Mouse (Mus musculus) lung, embryonic 16.5 days (tissue): ENCODE measurements around the gene Nxn. TPM values are rescaled to one million over a fixed set of nuclear protein-coding genes. Genes with fewer than 3 reads are reported as not detected.
A peak's percentile ranks its signal among the peaks of the same experiment; 100 is the strongest.
"Not testable (repeated sequence)": the region's sequence is repeated elsewhere in the genome, so short reads cannot be mapped to it uniquely, and the experiment has no call there.

Source experiments
- ATAC-seq: fragments of 200-750 bp; cut with Nextera tagmentation; 2 replicates; pipeline ENCODE4 v1.8.0; 2017; ENCODE audit warnings: low read depth, mild to moderate bottlenecking, moderate library complexity
- H3K27ac ChIP-seq: fragments of 300-500 bp; sonication (generic); 2 replicates; pipeline ENCODE4 v1.5.1; 2014; ENCODE audit warnings: mild to moderate bottlenecking, control low read depth, low read length
- H3K27me3 ChIP-seq: fragments of 300-500 bp; sonication (generic); 2 replicates; pipeline ENCODE4 v1.6.1; 2014; ENCODE audit warnings: low read depth, low read length, mixed read lengths; ENCODE audit not compliant: control insufficient read depth, insufficient read depth
- H3K36me3 ChIP-seq: fragments of 300-500 bp; sonication (generic); 2 replicates; pipeline ENCODE4 v1.6.1; 2014; ENCODE audit warnings: low read length; ENCODE audit not compliant: control insufficient read depth, insufficient read depth
- H3K4me1 ChIP-seq: fragments of 300-500 bp; sonication (generic); replicated peaks from 2 replicates; pipeline ENCODE4 v1.6.1; 2014; ENCODE audit warnings: low read length, mixed read lengths; ENCODE audit not compliant: control insufficient read depth, insufficient read depth
- H3K4me2 ChIP-seq: fragments of 300-500 bp; sonication (generic); 2 replicates; pipeline ENCODE4 v1.6.1; 2014; ENCODE audit warnings: low read depth, low read length, control low read depth
- H3K4me3 ChIP-seq: fragments of 300-500 bp; sonication (generic); 2 replicates; pipeline ENCODE4 v1.5.1; 2014; ENCODE audit warnings: mild to moderate bottlenecking, low read length, control low read depth
- H3K9ac ChIP-seq: fragments of 300-500 bp; sonication (generic); 2 replicates; pipeline ENCODE4 v1.6.1; 2014; ENCODE audit warnings: low read length, control low read depth
- H3K9me3 ChIP-seq: fragments of 300-500 bp; sonication (generic); 2 replicates; pipeline ENCODE4 v1.6.1; 2016; ENCODE audit warnings: low read length; ENCODE audit not compliant: control insufficient read depth
- WGBS: fragments of 180-500 bp; shearing (Covaris S2); extraction: QIAGEN DNeasy Blood & Tissue Kit; methylation state at CpG from one replicate; pipeline ENCODE4 v1.1.7; 2014; 5-methylcytosine and 5-hydroxymethylcytosine counted together
- polyA plus RNA-seq: library from polyadenylated mRNA; unstranded; fragments of >200 nt; fragmentation: Nextera tagmentation; extraction: Ambion mirVana; gene quantifications from 2 replicates; pipeline ENCODE4 v1.2.1, GENCODE M21; 2015

The Nxn gene
- polyA plus RNA-seq, 1 experiment from 2014 or later = 19.4 TPM

DNA sequence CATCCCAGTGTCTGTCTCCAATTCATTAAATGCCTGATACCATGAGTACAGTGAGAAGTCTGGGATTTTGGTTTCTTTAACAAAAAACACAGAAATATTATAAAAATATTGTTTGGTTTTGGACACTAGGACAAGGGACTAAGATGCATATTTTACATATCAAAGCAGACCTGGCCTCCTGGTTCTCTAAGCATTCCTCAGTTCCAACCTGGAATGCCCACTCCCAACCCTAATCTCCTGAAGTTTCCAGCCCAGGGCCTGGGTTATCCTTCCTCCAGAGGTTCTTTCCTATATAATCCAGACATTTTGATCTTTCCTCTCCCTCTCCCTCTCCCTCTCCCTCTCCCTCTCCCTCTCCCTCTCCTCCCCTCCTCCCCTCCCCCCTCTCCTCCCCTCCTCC is 173.9 kb downstream of the Nxn start:
- Histone ChIP-seq H3K36me3 (peaks cover 13% of the 10 kb centered on the region; the same call in 1 of the 2 replicates), H3K4me3 (no peak overlapping the region), H3K27ac (no peak overlapping the region), H3K27me3 (no peaks in the 10 kb centered on the region), H3K9ac (no peak overlapping the region), H3K9me3 (no peaks in the 10 kb centered on the region), H3K4me2 (no peak overlapping the region), H3K4me1 (no peaks in the 10 kb centered on the region)
- ATAC-seq = no peak

DNA sequence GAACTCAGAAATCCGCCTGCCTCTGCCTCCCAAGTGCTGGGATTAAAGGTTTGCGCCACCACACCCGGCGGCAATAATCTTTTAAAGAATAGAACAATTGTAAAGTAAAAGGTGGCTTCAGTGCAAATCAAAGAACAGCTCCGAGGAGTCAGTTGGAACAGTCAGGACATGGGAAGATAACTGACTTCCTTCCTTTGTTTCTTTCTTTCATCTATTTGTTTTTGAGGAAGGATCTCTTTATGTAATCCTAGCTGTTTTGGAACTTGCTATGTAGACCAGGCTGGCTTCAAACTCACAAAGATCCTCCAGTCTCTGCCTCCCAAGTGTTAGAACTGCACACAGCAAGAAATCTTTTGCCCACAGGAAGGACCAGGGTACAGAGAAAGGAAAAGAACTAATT is 174.3 kb downstream of the Nxn start:
- H3K9me3 ChIP-seq = no peaks in the 10 kb centered on the region
- H3K27ac ChIP-seq = no peak overlapping the region
- H3K27me3 ChIP-seq = no peaks in the 10 kb centered on the region
- no peak for ATAC-seq
- no peak overlapping the region for H3K4me2 ChIP-seq
- no peak overlapping the region for H3K4me3 ChIP-seq
- no peaks in the 10 kb centered on the region for H3K4me1 ChIP-seq
- no peak overlapping the region for H3K9ac ChIP-seq
- H3K36me3 ChIP-seq = peaks cover 13% of the 10 kb centered on the region; the same call in 1 of the 2 replicates
- 74% methylated on average over 5 of the region's 5 CpGs for WGBS

DNA sequence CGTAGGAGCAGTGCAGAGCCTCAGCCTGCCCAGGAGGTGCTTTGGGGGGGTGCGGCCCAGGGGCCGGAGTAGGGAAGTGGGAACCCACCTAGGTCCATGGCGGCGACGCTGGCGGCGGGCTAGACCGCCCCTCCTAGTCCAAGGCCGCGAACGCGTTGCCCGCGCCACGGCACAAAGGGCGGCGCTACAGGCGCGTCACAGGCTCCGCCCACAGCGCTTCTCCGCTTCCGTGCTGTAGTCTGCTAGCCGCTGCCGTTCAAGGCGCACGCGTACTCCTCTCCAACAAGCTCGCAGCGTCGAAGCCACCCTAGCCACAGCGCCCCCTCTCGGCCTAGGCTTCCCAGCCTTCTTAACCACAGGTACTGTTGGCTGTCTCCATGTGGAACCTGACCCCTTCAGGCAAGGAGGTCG is 181.5 kb downstream of the Nxn start, which contains the start of the genes Dbil5 and Gemin4:
Gene Dbil5, plus strand, starts transcription at position 219 of the 411 bp plus-strand sequence.
Gene Gemin4, minus strand, starts transcription at position 275 of the 411 bp plus-strand sequence.
- ATAC-seq = peak; percentile 98
- H3K9ac ChIP-seq = peak within 1 kb of the TSS; percentile 84
- H3K4me3 ChIP-seq = peak within 1 kb of the TSS; percentile 79
- no peaks in the 10 kb centered on the region for H3K27me3 ChIP-seq
- under 1% methylated on average over 34 of the region's 35 CpGs for WGBS
- H3K4me1 ChIP-seq = peaks cover 19% of the 10 kb centered on the region
- H3K9me3 ChIP-seq = no peaks in the 10 kb centered on the region
- H3K4me2 ChIP-seq = peak within 1 kb of the TSS; percentile 76
- peaks cover 17% of the 10 kb centered on the region for H3K36me3 ChIP-seq
- H3K27ac ChIP-seq = peak within 1 kb of the TSS; percentile 95

DNA sequence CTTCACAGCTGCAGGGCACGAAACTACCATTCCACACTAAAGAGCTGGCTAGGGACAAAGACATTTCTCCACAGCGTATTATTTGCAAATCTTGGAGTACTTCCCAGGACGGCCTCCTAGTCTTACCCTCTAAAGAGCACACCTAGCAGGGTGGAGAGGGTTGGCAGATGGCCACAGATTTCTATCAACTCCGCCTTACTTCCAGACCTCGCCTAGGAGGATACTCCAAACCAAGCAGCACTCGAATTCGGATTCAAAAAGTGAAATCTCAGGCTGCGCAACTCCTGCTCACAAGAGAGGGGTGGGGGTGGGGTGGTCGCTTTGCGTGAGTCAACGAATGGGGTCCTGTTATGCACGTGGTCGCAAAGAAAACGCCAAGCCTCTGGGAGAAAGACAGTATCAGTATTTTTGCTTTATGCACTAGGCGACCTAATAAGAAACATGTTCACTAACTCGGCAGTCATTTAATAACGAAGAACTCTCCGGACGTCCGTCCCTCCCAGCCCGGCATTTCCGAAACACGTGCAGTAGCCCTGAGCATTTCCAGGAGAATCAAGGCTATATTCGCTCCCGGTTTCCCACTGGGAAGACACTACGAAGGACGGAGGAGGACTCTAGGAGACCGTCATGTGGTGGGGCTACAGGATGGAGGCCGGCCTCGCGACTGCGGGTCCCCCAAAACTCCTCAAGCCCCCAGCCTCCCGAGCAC is 182.1 kb downstream of the Nxn start:
- Histone ChIP-seq H3K9me3 (no peaks in the 10 kb centered on the region), H3K9ac (peak overlapping the region; percentile 84), H3K4me1 (peaks cover 19% of the 10 kb centered on the region), H3K27me3 (no peaks in the 10 kb centered on the region), H3K4me3 (peak overlapping the region; percentile 79), H3K27ac (peak overlapping the region; percentile 95), H3K36me3 (peaks cover 22% of the 10 kb centered on the region), H3K4me2 (peak overlapping the region; percentile 76)
- 1% methylated on average over 33 of the region's 33 CpGs for WGBS
- ATAC-seq = peak; percentile 70

DNA sequence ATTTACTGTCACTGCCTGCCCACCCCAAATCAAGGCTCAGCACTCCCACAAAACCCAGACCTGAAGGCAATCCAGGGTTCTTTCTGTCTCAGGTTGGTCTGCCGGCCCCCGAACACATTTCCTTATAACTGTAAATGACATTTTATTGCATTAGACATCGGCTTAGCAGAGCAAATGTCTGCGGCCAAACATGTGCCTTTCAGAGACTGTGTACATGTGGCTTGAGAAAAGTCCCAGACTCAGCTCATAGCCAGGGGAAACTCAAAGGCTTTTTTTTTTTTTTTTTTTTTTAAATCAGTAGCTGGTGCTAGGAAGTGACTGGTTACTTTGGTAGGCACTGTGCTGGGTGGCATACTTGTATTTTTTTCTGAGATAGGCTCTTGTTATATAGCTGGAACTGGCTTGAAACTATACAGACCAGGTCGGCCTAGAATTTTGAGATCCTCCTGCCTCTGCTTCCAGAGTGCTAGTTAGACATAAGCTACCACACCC is 182.8 kb downstream of the Nxn start:
- peaks cover 23% of the 10 kb centered on the region for H3K36me3 ChIP-seq
- H3K9ac ChIP-seq = peak overlapping the region; percentile 84
- H3K4me3 ChIP-seq = peak overlapping the region; percentile 79
- peaks cover 19% of the 10 kb centered on the region for H3K4me1 ChIP-seq
- H3K27me3 ChIP-seq = no peaks in the 10 kb centered on the region
- peak overlapping the region; percentile 76 for H3K4me2 ChIP-seq
- H3K9me3 ChIP-seq = no peaks in the 10 kb centered on the region
- ATAC-seq = no peak
- WGBS = 94% methylated on average over 5 of the region's 5 CpGs
- peak overlapping the region; percentile 95 for H3K27ac ChIP-seq

DNA sequence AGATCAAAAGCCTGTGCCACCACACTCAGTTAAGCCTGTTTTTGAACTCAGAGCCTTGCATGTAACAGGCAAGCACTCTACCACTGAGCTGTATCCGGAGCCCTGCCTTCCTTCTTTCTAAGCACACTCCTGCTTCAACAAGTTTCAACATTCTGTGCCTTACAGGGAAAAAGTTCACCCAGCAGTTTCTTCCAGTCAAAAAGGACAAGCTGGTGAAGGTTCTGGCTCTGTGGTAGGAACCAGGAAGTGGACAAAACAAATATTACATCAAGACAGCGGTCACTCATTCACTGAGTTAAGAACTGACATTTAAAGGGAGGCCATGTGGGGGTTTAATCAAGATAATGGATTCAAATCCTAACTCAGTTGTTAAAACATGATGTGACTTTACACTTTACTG is 183.9 kb downstream of the Nxn start:
- ATAC-seq = no peak
- no peak overlapping the region for H3K4me3 ChIP-seq
- H3K9ac ChIP-seq = no peak overlapping the region
- WGBS = 75% methylated on average over 2 of the region's 2 CpGs
- no peaks in the 10 kb centered on the region for H3K27me3 ChIP-seq
- H3K4me1 ChIP-seq = peaks cover 19% of the 10 kb centered on the region
- no peak overlapping the region; the same call in 1 of the 2 replicates for H3K27ac ChIP-seq
- no peaks in the 10 kb centered on the region for H3K9me3 ChIP-seq
- H3K4me2 ChIP-seq = no peak overlapping the region
- H3K36me3 ChIP-seq = peaks cover 20% of the 10 kb centered on the region

DNA sequence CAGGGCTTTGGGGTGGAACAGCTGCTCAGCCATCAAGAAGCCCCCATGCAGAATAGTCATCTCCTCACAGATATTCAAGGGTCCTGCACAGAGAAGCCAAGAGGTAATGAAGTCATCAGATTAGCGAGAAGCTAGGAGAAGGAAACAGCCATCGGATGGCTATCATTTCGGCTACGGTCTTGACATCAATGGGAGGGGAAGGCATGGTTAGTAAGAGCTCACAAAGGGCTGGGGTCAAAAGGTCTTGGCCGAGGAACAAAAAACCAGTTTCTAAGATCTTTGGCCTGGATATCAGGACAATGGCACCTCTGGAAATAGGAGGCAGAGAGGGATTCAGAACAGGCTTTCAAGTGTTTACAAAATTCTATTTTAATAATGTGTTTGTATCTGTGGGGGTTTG is 185.1 kb downstream of the Nxn start:
- Histone ChIP-seq H3K36me3 (peaks cover 20% of the 10 kb centered on the region), H3K27ac (no peak overlapping the region), H3K9ac (no peak overlapping the region), H3K4me3 (no peak overlapping the region), H3K27me3 (no peaks in the 10 kb centered on the region), H3K9me3 (no peaks in the 10 kb centered on the region), H3K4me2 (no peak overlapping the region), H3K4me1 (peaks cover 19% of the 10 kb centered on the region)
- no peak for ATAC-seq
- WGBS = 82% methylated on average over 5 of the region's 5 CpGs

DNA sequence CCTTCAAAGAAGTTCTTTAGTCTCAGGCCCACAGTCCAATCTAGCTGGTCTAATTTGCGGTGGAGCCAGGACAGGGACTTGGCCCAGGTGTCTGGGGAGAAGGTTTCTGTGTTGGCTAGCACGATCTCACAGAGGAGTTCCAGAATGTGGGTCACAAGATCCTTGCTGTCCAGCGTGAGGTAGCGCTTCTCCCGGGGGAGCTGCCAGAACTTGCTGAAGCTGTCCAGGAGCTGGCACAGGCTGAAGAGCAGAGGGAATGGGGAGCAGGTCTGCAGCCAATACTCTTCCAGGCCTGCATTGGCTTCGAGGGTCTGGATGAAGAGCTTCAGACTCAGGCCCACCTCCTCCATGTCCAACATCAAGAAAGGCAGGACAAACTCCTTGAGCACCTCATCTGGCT is 187.3 kb downstream of the Nxn start:
- ATAC-seq, H3K4me2 ChIP-seq, H3K27ac ChIP-seq, H3K9me3 ChIP-seq, H3K4me3 ChIP-seq, H3K27me3 ChIP-seq, H3K9ac ChIP-seq: not testable (repeated sequence)
- H3K36me3 ChIP-seq = peaks cover 29% of the 10 kb centered on the region
- 80% methylated on average over 5 of the region's 6 CpGs for WGBS
- H3K4me1 ChIP-seq = peaks cover 15% of the 10 kb centered on the region

DNA sequence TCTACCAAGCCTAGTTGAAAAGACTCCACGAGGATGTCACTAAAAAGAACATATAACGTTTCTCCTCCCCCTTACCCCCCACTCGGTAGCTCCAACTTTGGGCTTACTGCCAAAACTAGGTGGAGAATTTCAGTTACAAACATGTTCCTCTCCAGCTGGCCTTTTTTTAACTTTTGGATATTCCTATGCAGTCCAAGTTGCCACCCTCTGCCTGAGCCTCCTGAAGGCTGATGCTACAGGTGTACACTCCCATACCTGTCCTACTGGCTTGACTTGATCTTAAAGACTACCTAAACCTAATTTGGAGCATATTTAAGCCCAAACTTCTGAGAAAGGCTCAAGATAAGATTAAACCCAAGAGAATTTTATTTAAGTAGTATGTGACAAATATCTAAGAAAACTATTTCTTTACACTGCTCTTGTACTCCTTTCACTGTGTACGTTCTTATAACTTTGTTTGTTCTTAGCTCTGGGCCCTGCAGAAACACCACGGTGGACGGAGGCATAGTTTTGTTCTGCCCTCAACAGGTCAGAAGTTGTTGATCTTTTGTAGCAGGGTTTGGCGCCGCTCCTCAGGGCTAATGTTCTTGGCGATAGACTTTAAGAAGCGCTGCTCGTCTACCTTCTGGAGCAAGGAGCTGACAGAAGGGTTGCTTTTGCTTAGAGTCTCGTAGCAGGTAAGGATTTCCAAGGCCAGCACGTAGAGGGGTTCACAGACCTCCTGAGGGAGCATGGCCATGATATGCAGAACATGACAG is 188.5 kb downstream of the Nxn start:
- WGBS = 57% methylated on average over 13 of the region's 13 CpGs
- H3K36me3 ChIP-seq = peaks cover 32% of the 10 kb centered on the region
- H3K27me3 ChIP-seq = no peaks in the 10 kb centered on the region
- H3K4me1 ChIP-seq = peaks cover 4% of the 10 kb centered on the region
- H3K27ac ChIP-seq = no peak overlapping the region; the same call in 1 of the 2 replicates
- ATAC-seq = no peak
- H3K4me3 ChIP-seq = no peak overlapping the region
- H3K9me3 ChIP-seq = no peaks in the 10 kb centered on the region
- H3K9ac ChIP-seq = no peak overlapping the region
- H3K4me2 ChIP-seq = no peak overlapping the region
